20 mouse cellular contexts compared by ENCODE assay signal in genomic region chr5:107217139-107217538, GRCm38 (mm10).
DNase-seq lines count a peak whose midpoint lies in the region; ATAC-seq and TF ChIP-seq lines count a peak whose summit lies in the region.
"Had no signal": no experiment of that assay in that cellular context is flagged by ENCODE, and none has a peak within 500 bp of the region (broad histone marks: within the 10 kb centered on the region; RNA-seq: fewer than 3 reads in every experiment).

No protein-coding gene starts in this region.

- H3K4me3 ChIP-seq in heart, embryonic 15.5 days: no peak overlapping the region
- no peak overlapping the region for H3K4me3 ChIP-seq in layer of hippocampus, adult 2 months
- no peak overlapping the region for H3K4me3 ChIP-seq in ES-E14 (ENCODE audit: insufficient read depth in 1 of 2, low read depth in 1 of 2, low read length in 2 of 2, poor library complexity in 1 of 2, severe bottlenecking in 1 of 2)
- no peak overlapping the region for H3K4me3 ChIP-seq in intestine, embryonic 16.5 days (ENCODE audit: low read length)
- H3K4me3 ChIP-seq in forebrain, embryonic 10.5 days: no peak overlapping the region
- H3K4me3 ChIP-seq: hindbrain, embryonic 12.5 days; left cerebral cortex, adult 2 months had no signal

- in situ Hi-C loops in ES-E14 (cut with MboI; ENCODE audit: low sequenced_read_pairs in 2 of 2, unreplicated experiment in 2 of 2): no loop called here

- no peak for DNase-seq in heart, adult 18-20 months
- no peak for DNase-seq in layer of hippocampus, adult 2 months (ENCODE audit: low spot score in 2 of 2)
- DNase-seq in layer of hippocampus, postnatal 10 days (ENCODE audit: low spot score in 2 of 2): no peak
- peak; percentile 50 for DNase-seq in ES-E14 (ENCODE audit: low read depth, low spot score)
- no peak for DNase-seq in forebrain, embryonic 10.5 days (ENCODE audit: extremely low spot score, low spot score)
- DNase-seq: adrenal gland, adult 8-10 months; B cell, adult 2 months; cerebellum, adult 8-10 months; gastrocnemius, postnatal 25 days; lung, postnatal 36 days; right cerebral cortex, postnatal 14 days; spleen, adult 18-20 months; thymus, adult 2 months had no signal

- WGBS in heart, embryonic 15.5 days: 43% methylated on average over 2 of the region's 2 CpGs
- 30% methylated on average over 2 of the region's 2 CpGs for WGBS in intestine, embryonic 16.5 days
- WGBS in forebrain, embryonic 10.5 days: 48% methylated on average over 2 of the region's 2 CpGs

- no peaks in the 10 kb centered on the region for H3K27me3 ChIP-seq in heart, embryonic 15.5 days
- no peaks in the 10 kb centered on the region for H3K27me3 ChIP-seq in intestine, embryonic 16.5 days (replicated peaks; ENCODE audit: control insufficient read depth, insufficient read depth, low read length)
- H3K27me3 ChIP-seq in forebrain, embryonic 10.5 days (ENCODE audit: poor library complexity, severe bottlenecking): no peaks in the 10 kb centered on the region
- H3K27me3 ChIP-seq: hindbrain, embryonic 12.5 days had no signal

- peaks cover 8% of the 10 kb centered on the region; the same call in 1 of the 2 replicates for H3K36me3 ChIP-seq in heart, embryonic 15.5 days
- no peaks in the 10 kb centered on the region for H3K36me3 ChIP-seq in ES-E14 (ENCODE audit: control insufficient read depth, insufficient read depth, low read length, poor library complexity, severe bottlenecking)
- H3K36me3 ChIP-seq in intestine, embryonic 16.5 days (ENCODE audit: control insufficient read depth, insufficient read depth, low read length): no peaks in the 10 kb centered on the region; the same call in 1 of the 2 replicates
- no peaks in the 10 kb centered on the region for H3K36me3 ChIP-seq in forebrain, embryonic 10.5 days (replicated peaks)
- H3K36me3 ChIP-seq: hindbrain, embryonic 12.5 days had no signal

- H3K9ac ChIP-seq in heart, embryonic 15.5 days: no peak overlapping the region
- H3K9ac ChIP-seq in ES-E14 (ENCODE audit: insufficient read depth, low read depth, low read length, poor library complexity, severe bottlenecking): no peak overlapping the region
- no peak overlapping the region for H3K9ac ChIP-seq in intestine, embryonic 16.5 days (ENCODE audit: low read depth, low read length)
- H3K9ac ChIP-seq: hindbrain, embryonic 12.5 days; liver, embryonic 14.5 days had no signal

- peak overlapping the region; percentile 53 for H3K27ac ChIP-seq in heart, embryonic 15.5 days
- peak overlapping the region; percentile 28; the same call in 1 of the 2 replicates for H3K27ac ChIP-seq in layer of hippocampus, adult 2 months
- no peak overlapping the region for H3K27ac ChIP-seq in ES-E14 (ENCODE audit: insufficient read depth, low read depth, low read length, poor library complexity, severe bottlenecking)
- no peak overlapping the region for H3K27ac ChIP-seq in intestine, embryonic 16.5 days (ENCODE audit: low read length)
- no peak overlapping the region for H3K27ac ChIP-seq in forebrain, embryonic 10.5 days
- H3K27ac ChIP-seq: hindbrain, embryonic 12.5 days; kidney, postnatal 0 days; left cerebral cortex, adult 2 months; liver, embryonic 14.5 days had no signal

- no peak for ATAC-seq in heart, embryonic 15.5 days (replicated peaks; ENCODE audit: insufficient number of reproducible peaks, insufficient read depth, low FRiP score, low read depth)
- ATAC-seq in intestine, embryonic 16.5 days: 0 out of 2 replicates have a peak, but pooled peaks have one; percentile 36
- ATAC-seq: midbrain, embryonic 16.5 days had no signal

- no peak overlapping the region for H3K4me2 ChIP-seq in heart, embryonic 15.5 days
- no peak overlapping the region for H3K4me2 ChIP-seq in intestine, embryonic 16.5 days (ENCODE audit: low read depth, low read length)
- H3K4me2 ChIP-seq: hindbrain, embryonic 12.5 days had no signal

- TF ChIP-seq CTCF in layer of hippocampus, adult 2 months (conservative IDR thresholded peaks at IDR 0.05): no peak

- H3K4me1 ChIP-seq in heart, embryonic 15.5 days (replicated peaks): peaks cover 40% of the 10 kb centered on the region
- peaks cover 0 to 3% of the 10 kb centered on the region in 2 experiments; a peak in 1 of 4 replicates for H3K4me1 ChIP-seq in ES-E14 (ENCODE audit: control insufficient read depth in 2 of 2, insufficient read depth in 2 of 2, low read length in 2 of 2, poor library complexity in 1 of 2)
- H3K4me1 ChIP-seq in intestine, embryonic 16.5 days (ENCODE audit: control insufficient read depth, insufficient read depth, low read length): peaks cover 16% of the 10 kb centered on the region
- H3K4me1 ChIP-seq in forebrain, embryonic 10.5 days: peaks cover 36% of the 10 kb centered on the region

- no peaks in the 10 kb centered on the region for H3K9me3 ChIP-seq in heart, embryonic 15.5 days (replicated peaks)
- no peaks in the 10 kb centered on the region for H3K9me3 ChIP-seq in ES-E14 (ENCODE audit: control insufficient read depth, insufficient read depth, low read depth, low read length)
- no peaks in the 10 kb centered on the region for H3K9me3 ChIP-seq in intestine, embryonic 16.5 days (ENCODE audit: control insufficient read depth, low read length)
- no peaks in the 10 kb centered on the region for H3K9me3 ChIP-seq in forebrain, embryonic 10.5 days
- H3K9me3 ChIP-seq: hindbrain, embryonic 12.5 days had no signal

TF ChIP-seq in ES-E14, 5 proteins besides CTCF, POLR2A, EP300 and RAD21:
- TF ChIP-seq CHD2 (IDR thresholded peaks at IDR 0.05; ENCODE audit: low read depth, low read length) (no peak), ZC3H11A (IDR thresholded peaks at IDR 0.05; ENCODE audit: borderline replicate concordance, low read depth, low read length) (no peak), MAFK (IDR thresholded peaks at IDR 0.05; ENCODE audit: insufficient read depth, low read depth, low read length) (no peak), HCFC1 (IDR thresholded peaks at IDR 0.05; ENCODE audit: borderline replicate concordance, insufficient read depth, low read length) (no peak), ZNF384 (IDR thresholded peaks at IDR 0.05; ENCODE audit: low read depth, low read length) (no peak)

Comparison
In these comparisons a context has a peak if more than half of its experiments do, and no peak if none do; other contexts are left out.
1. H3K27ac ChIP-seq: peak in heart, embryonic 15.5 days (single experiment) and layer of hippocampus, adult 2 months (single experiment); none in ES-E14 (single experiment), intestine, embryonic 16.5 days (single experiment) and forebrain, embryonic 10.5 days (single experiment).